Mouse (Mus musculus) large intestine, adult 2 months (tissue): ENCODE results near the gene Pink1. TPM values are rescaled to one million over a fixed set of nuclear protein-coding genes. Genes with fewer than 3 reads are reported as not detected.
A peak's percentile ranks its signal among the peaks of the same experiment; 100 is the strongest.

Experiments used
- DNase-seq: peaks from one replicate; pipeline ENCODE4 v3.0.0-alpha.2; 2012; ENCODE audit warnings: low read depth, low spot score
- WGBS: fragments of 180-500 bp; shearing (Covaris S2); methylation state at CpG from one replicate; pipeline ENCODE4 v1.1.7; 2018; 5-methylcytosine and 5-hydroxymethylcytosine counted together
- polyA plus RNA-seq: library from polyadenylated mRNA; depleted of rRNA; stranded (reverse); fragments of >200 nt; gene quantifications from 2 replicates; pipeline ENCODE4 v1.2.3, GENCODE M21; 2012; rRNA removed

Pink1 gene
- polyA plus RNA-seq, 1 experiment: 61.3 TPM

- WGBS: 74% methylated on average over 12 of the region's 12 CpGs
- no peak for DNase-seq
Measured at GRCm38 (mm10) chr4:138286411-138286810, 39.7 kb downstream of the Pink1 start.

- peak; percentile 76 for DNase-seq
- WGBS: 22% methylated on average over 4 of the region's 4 CpGs
Measured at GRCm38 (mm10) chr4:138282834-138283233, 43.3 kb downstream of the Pink1 start.

GRCm38 (mm10) chr4:138278346-138278745 is 47.8 kb downstream of the Pink1 start:
- 74% methylated on average over 7 of the region's 7 CpGs for WGBS
- no peak for DNase-seq

- 55% methylated on average over 14 of the region's 14 CpGs for WGBS
Measured at GRCm38 (mm10) chr4:138272011-138272997, 53.8 kb downstream of the Pink1 start.

DNA sequence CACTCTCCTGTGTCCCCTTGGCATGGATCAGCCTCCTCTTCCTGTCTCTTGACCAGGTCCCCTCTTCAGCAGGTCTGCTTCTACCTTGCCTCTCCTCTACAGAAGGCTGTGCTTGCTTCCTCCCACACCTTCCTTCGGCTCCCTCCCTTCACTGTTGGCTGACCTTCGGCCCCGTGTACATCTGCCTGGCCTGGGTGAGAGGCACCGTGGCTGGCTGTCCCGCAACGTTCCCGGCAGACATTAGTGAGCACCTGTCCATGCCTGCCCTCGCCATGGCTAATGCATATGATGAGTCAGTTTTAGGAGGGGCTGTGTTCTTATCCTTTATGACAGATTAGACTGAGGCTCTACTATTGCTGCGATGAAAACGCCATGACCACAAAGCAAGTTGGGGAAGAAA is 58.2 kb downstream of the Pink1 start:
- 34% methylated on average over 10 of the region's 10 CpGs for WGBS

More at GRCm38 (mm10) chr4:138272011-138272997, 53.8 kb downstream of the Pink1 start:
- no peak for DNase-seq

More for the DNA sequence above, 58.2 kb downstream of the Pink1 start:
- DNase-seq: no peak

Other genes starting within 250 kb of the Pink1 start
- 37.7 and 41.9 TPM in 2 replicates for gene Hp1bp3, start 110.0 kb downstream of the Pink1 start, polyA plus RNA-seq
- gene Sh2d5, start 75.9 kb downstream of the Pink1 start, polyA plus RNA-seq: 0.63 and 0.73 TPM in 2 replicates
- 0.23 and 0.31 TPM in 2 replicates for gene Kif17, start 75.9 kb downstream of the Pink1 start, polyA plus RNA-seq
- 305 and 340 TPM in 2 replicates for gene Ddost, start 21.6 kb downstream of the Pink1 start, polyA plus RNA-seq
- 63.1 and 213 TPM in 2 replicates for gene Cda, start 41.7 kb upstream of the Pink1 start, polyA plus RNA-seq
- not detected in 2 replicates for gene Fam43b, start 70.2 kb upstream of the Pink1 start, polyA plus RNA-seq
- gene Mul1, start 108.4 kb upstream of the Pink1 start, polyA plus RNA-seq: 24.1 and 29.6 TPM in 2 replicates
- gene Camk2n1, start 128.0 kb upstream of the Pink1 start, polyA plus RNA-seq: 16.4 and 19.0 TPM in 2 replicates